Mouse (Mus musculus) layer of hippocampus, postnatal 14 days (tissue): ENCODE measurements at regions not wholly inside any gene's neighbourhood (a gene's known extent, or its start where the extent isn't known, plus 50 kb on each side); places are given as distances from the start of the nearest gene placed in this dataset.

Experiments used
- DNase-seq, 2 experiments: peaks; one replicate each; pipeline ENCODE4 v3.0.0; 2021 to 2022; ENCODE audit warnings: low spot score in 2 of 2, mixed read lengths in 1 of 2

DNA sequence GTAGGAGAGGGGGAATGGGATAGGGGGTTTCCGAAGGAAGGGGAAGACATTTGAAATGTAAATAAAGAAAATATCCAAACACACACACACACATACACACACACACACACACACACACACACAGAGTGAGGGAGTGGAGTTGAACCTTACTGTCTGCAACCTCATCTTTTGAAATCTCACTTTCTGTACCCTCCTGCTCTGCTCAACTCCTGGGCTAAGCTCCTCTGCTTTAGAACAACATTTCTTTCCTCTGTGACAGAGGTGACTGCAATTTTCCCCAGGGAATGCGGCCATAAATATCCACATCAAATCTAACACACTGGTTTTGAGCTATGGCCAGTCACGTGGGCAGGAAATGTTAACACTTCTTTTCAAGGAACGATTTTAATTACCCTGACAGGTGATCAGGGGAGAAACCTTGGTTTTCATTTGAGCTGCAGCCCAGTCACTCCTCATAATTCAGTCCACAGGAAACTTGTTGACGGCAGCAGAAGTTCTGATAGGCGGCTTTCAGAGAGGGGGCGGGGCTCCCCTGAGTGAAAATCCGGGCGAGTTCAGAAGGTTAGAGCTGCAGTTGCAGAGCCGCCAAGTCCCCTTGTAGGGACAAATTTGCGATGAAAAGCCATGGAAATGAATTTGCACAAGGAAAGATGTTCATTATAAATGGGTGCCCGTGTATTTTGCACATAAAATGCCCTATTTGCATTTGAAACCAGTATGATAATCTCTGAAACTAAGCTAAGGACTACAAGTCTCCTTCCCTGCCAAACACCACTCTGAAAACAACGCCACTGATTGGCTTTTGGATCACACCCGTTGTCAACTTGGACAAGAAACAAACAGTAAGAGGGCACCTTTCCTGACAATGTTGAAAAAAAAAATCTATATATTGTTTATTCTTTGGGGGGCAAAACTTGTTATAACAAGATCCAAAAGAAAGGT, 63.0 kb upstream of the L3mbtl4 start:
- peak in 1 of 2 experiments; percentile 40 for DNase-seq

DNA sequence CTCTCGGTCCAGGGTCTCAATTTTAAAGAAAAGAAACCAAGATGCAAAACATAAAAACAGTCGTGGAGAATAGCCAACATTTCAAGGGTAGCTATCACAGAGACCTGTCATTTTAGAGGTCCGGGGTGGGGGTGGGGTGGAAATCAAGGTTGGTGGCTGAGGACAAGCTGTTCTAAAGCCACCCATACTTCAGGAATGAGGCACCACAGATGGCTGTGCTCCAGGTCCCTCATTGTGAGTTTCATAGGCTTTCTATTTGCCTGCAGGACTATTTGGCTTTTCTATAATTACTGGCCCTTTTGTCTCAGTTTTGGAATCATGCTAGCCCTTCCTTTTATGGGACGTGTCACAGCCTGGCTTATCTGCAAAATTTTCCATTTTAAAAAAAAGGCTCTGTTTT, 55.4 kb upstream of the L3mbtl4 start:
- no peak for DNase-seq

GRCm38 (mm10) chr17:68223170-68223569, 50.4 kb upstream of the L3mbtl4 start:
- DNase-seq = no peak
